Mouse (Mus musculus) retina, postnatal 7 days (tissue): ENCODE measurements around the gene Traf3ip2.

Experiments
- DNase-seq: peaks from one replicate; pipeline ENCODE4 v3.0.0-alpha.2; 2012; ENCODE audit warnings: low read depth, low spot score

The Traf3ip2 gene

GRCm38 (mm10) chr10:39674766-39675165 is 62.0 kb downstream of the Traf3ip2 start:
- no peak for DNase-seq

- DNase-seq, result no peak
These were observed 65.6 kb downstream of the Traf3ip2 start for GRCm38 (mm10) chr10:39678199-39678791.

- no peak for DNase-seq
These were observed 68.3 kb downstream of the Traf3ip2 start for GRCm38 (mm10) chr10:39681014-39681413.

GRCm38 (mm10) chr10:39682556-39682955 is 69.8 kb downstream of the Traf3ip2 start:
- DNase-seq, result no peak

GRCm38 (mm10) chr10:39683481-39683880 is 70.7 kb downstream of the Traf3ip2 start:
- no peak for DNase-seq

GRCm38 (mm10) chr10:39686811-39687210 is 74.1 kb downstream of the Traf3ip2 start:
- no peak for DNase-seq

- DNase-seq, result no peak
These were observed 75.1 kb downstream of the Traf3ip2 start for GRCm38 (mm10) chr10:39687851-39688250.

GRCm38 (mm10) chr10:39691351-39692064 is 78.8 kb downstream of the Traf3ip2 start:
- DNase-seq, result no peak

- no peak for DNase-seq
These were observed 79.4 kb downstream of the Traf3ip2 start for GRCm38 (mm10) chr10:39692152-39692551.
